Mouse (Mus musculus) bone marrow, adult 2 months (tissue): Measurements from ENCODE around the gene Asf1b.

Experiments used
- CTCF ChIP-seq: fragments of 200-500 bp; IDR thresholded peaks from 2 replicates; pipeline ENCODE4 v1.5.1; 2011; ENCODE audit warnings: low read length, control low read depth; ENCODE audit not compliant: control insufficient read depth, insufficient read depth
- POLR2A ChIP-seq: fragments of 200-500 bp; IDR thresholded peaks from 2 replicates; pipeline ENCODE4 v1.6.1; 2011; ENCODE audit warnings: low read depth, mild to moderate bottlenecking, control low read depth, low read length, borderline replicate concordance; ENCODE audit not compliant: control insufficient read depth

DNA sequence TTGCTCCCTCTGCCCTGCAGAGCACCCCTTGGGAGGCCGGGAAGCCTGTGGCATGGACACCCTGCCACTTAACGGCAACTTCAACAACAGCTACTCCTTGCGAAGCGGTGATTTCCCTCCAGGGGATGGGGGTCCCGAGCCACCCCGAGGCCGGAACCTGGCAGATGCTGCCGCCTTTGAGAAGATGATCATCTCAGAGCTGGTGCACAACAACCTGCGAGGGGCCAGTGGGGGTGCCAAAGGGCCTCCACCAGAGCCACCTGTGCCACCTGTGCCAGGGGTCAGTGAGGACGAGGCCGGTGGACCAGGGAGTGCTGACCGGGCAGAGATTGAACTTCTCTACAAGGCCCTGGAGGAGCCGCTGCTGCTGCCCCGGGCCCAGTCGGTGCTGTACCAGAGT, 17.0 kb upstream of the Asf1b start:
- no peak for TF ChIP-seq POLR2A
- TF ChIP-seq CTCF: no peak
